ENCODE assay signal across 21 mouse cellular contexts in the genomic region with DNA sequence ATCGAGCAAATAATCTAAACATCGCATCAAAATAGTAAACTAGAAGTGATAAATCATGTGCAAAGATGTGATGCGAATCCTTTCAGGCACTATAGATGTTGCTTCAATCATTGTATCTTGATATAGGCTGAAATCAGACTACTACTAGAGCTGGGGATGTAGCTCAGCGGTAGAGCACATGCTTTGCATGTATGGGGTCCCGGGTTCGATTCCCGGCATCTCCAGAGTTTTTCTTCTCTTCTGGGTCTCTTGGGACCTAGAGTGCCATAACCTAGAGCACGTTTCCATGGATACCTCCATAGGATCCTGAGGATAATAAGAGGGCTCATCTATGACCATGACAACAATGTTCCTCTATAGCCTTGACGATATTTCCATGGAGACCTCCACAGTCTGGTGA. TPM values are rescaled to one million over a fixed set of nuclear protein-coding genes. Genes with fewer than 3 reads are reported as not detected.
DNase-seq lines count a peak whose midpoint lies in the region; TF ChIP-seq lines count a peak whose summit lies in the region.
"Not testable (repeated sequence)": the region's sequence is repeated elsewhere in the genome, so short reads cannot be mapped to it uniquely, and the experiment has no call there.
"Had no signal": no experiment of that assay in that cellular context is flagged by ENCODE, and none has a peak within 500 bp of the region (broad histone marks: within the 10 kb centered on the region; RNA-seq: fewer than 3 reads in every experiment).

No protein-coding gene starts in this region.

- H3K9me3 ChIP-seq in MEL (replicated peaks; ENCODE audit: insufficient read depth, low read length), result not testable (repeated sequence)

- TF ChIP-seq POLR2A in MEL (IDR thresholded peaks at IDR 0.05; ENCODE audit: control insufficient read depth in 1 of 2, insufficient read depth in 1 of 2, low read depth in 1 of 2, low read length in 2 of 2, poor library complexity in 1 of 2), result not testable (repeated sequence)

- H3K27me3 ChIP-seq in MEL (ENCODE audit: control insufficient read depth in 1 of 2, insufficient read depth in 2 of 2, low read length in 2 of 2), result not testable (repeated sequence)

- H3K4me3 ChIP-seq in MEL (ENCODE audit: control insufficient read depth in 1 of 2, insufficient read depth in 1 of 2, low read depth in 2 of 2, low read length in 2 of 2), result not testable (repeated sequence)

- H3K27ac ChIP-seq in MEL (ENCODE audit: control insufficient read depth, low read depth, low read length), result not testable (repeated sequence)

- H3K4me1 ChIP-seq in MEL (ENCODE audit: control insufficient read depth in 1 of 2, insufficient read depth in 2 of 2, low read length in 2 of 2), result not testable (repeated sequence)

- H3K9ac ChIP-seq in MEL (ENCODE audit: control insufficient read depth, low read depth, low read length, poor library complexity, severe bottlenecking), result not testable (repeated sequence)

- TF ChIP-seq EP300 in MEL (IDR thresholded peaks at IDR 0.05; ENCODE audit: low read depth in 1 of 2, low read length in 2 of 2), result not testable (repeated sequence)

- not testable (repeated sequence) for TF ChIP-seq RAD21 in MEL (IDR thresholded peaks at IDR 0.05; ENCODE audit: low read depth, low read length)

- peak; percentile 67 for DNase-seq in MEL (ENCODE audit: low read depth, low spot score)
- DNase-seq in MEL-GATA-1-ER (ENCODE audit: extremely low read depth, low read depth), result peak; percentile 60
- peak; percentile 0 for DNase-seq in R1 (ENCODE audit: low read depth, low spot score)
- DNase-seq in testis, postnatal 14 days (ENCODE audit: low spot score), result peak; percentile 16

- TF ChIP-seq CTCF in MEL (IDR thresholded peaks at IDR 0.05 in 2 of 3, conservative IDR thresholded peaks at IDR 0.05 in 1 of 3; ENCODE audit: control insufficient read depth in 1 of 3, insufficient read depth in 1 of 3, low read depth in 2 of 3, low read length in 3 of 3, poor library complexity in 1 of 3, severe bottlenecking in 1 of 3), result not testable (repeated sequence)

- H3K79me2 ChIP-seq in MEL (ENCODE audit: control insufficient read depth, insufficient read depth, low read length, poor library complexity), result not testable (repeated sequence)

- H3K36me3 ChIP-seq in MEL (ENCODE audit: control insufficient read depth in 1 of 2, insufficient read depth in 2 of 2, low read length in 2 of 2), result not testable (repeated sequence)

TF ChIP-seq in MEL, 35 proteins besides CTCF, POLR2A, EP300 and RAD21:
- TF ChIP-seq MAFK (IDR thresholded peaks at IDR 0.05; ENCODE audit: borderline replicate concordance, low read depth, low read length) (peak; percentile 77), TBP (IDR thresholded peaks at IDR 0.05; ENCODE audit: low read depth, low read length) (peak; percentile 98)

RNA-seq across cellular contexts. Expression of a gene that starts 21.5 kb away (rescaled TPM):
- total RNA-seq in MEL (2012; rRNA removed), result not detected in 2 replicates
- polyA plus RNA-seq in MEL (2012; ENCODE audit: insufficient read depth in 1 of 2, insufficient read length in 2 of 2, low read depth in 1 of 2, low replicate concordance in 2 of 2, missing spikeins in 1 of 2), result not detected
- total RNA-seq: CH12.LX, ES-E14 had no signal
- polyA plus RNA-seq: G1E, Patski had no signal

RNA-seq across cellular contexts. Expression of a gene that starts 25.2 kb away (rescaled TPM):
- not detected in 2 replicates for total RNA-seq in MEL (2012; rRNA removed)
- not detected for polyA plus RNA-seq in MEL (2012; ENCODE audit: insufficient read depth in 1 of 2, insufficient read length in 2 of 2, low read depth in 1 of 2, low replicate concordance in 2 of 2, missing spikeins in 1 of 2)
- total RNA-seq: adrenal gland, adult 18-20 months; adrenal gland, adult 2 months; adrenal gland, adult 8-10 months; adrenal gland, postnatal 10 days; adrenal gland, postnatal 14 days; adrenal gland, postnatal 25 days; adrenal gland, postnatal 36 days; adrenal gland, postnatal 4 days; CH12.LX; ES-E14 had no signal
- polyA plus RNA-seq: activated CD4-positive, CD25-positive, alpha-beta regulatory T cell, adult 4 months; adrenal gland, adult 2 months; C2C12; CD4-positive, CD25-positive, alpha-beta regulatory T cell, adult 4 months; cerebellum, adult 2 months; G1E; Patski had no signal

RNA-seq across cellular contexts. Expression of a gene that starts 51.3 kb away (rescaled TPM):
- not detected in 2 replicates for total RNA-seq in MEL (2012; rRNA removed)
- polyA plus RNA-seq in MEL (2012; ENCODE audit: insufficient read depth in 1 of 2, insufficient read length in 2 of 2, low read depth in 1 of 2, low replicate concordance in 2 of 2, missing spikeins in 1 of 2), result not detected
- total RNA-seq: adrenal gland, adult 18-20 months; adrenal gland, adult 2 months; adrenal gland, adult 8-10 months; adrenal gland, postnatal 10 days; adrenal gland, postnatal 14 days; adrenal gland, postnatal 25 days; adrenal gland, postnatal 36 days; adrenal gland, postnatal 4 days; CH12.LX; ES-E14; G1E had no signal
- polyA plus RNA-seq: activated CD4-positive, CD25-positive, alpha-beta regulatory T cell, adult 4 months; adrenal gland, adult 2 months; brain, embryonic 14.5 days; C2C12; CD4-positive, CD25-positive, alpha-beta regulatory T cell, adult 4 months; cerebellum, adult 2 months; G1E; Patski had no signal

Comparison
In these comparisons a context has a peak if more than half of its experiments do, and no peak if none do; other contexts are left out.
1. DNase-seq: peak in every context shown above with its lines; median percentile 67 in MEL; 60 in MEL-GATA-1-ER; 16 in testis, postnatal 14 days; 0 in R1.